Mouse (Mus musculus) naive thymus-derived CD4-positive, alpha-beta T cell, adult 2 months (primary cell): Measurements from ENCODE around the gene Hba-x.
"Not testable (repeated sequence)": the region's sequence is repeated elsewhere in the genome, so short reads cannot be mapped to it uniquely, and the experiment has no call there.

ENCODE experiments used
- DNase-seq: peaks from one replicate; pipeline ENCODE4 v3.0.0-alpha.2; 2011; ENCODE audit warnings: low read depth

The Hba-x gene

DNA sequence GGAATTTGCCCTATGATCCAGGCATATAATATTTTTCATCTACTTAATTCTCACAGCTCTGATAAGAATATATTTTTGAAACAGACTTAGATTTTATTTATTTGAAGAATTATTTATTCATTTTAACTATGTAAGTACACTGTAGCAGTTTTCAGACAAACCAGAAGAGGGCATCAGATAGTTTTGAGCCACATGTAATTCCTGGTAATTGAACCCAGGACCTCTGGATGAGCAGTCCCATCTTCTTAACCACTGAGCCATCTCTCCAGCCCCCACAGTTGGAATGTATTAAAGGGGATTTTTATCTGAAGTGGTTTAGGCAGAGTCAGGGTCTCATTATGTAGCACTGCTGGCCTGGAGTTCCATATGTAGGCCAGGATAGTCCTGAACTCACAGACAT, 9.7 kb downstream of the Hba-x start:
- not testable (repeated sequence) for DNase-seq

DNA sequence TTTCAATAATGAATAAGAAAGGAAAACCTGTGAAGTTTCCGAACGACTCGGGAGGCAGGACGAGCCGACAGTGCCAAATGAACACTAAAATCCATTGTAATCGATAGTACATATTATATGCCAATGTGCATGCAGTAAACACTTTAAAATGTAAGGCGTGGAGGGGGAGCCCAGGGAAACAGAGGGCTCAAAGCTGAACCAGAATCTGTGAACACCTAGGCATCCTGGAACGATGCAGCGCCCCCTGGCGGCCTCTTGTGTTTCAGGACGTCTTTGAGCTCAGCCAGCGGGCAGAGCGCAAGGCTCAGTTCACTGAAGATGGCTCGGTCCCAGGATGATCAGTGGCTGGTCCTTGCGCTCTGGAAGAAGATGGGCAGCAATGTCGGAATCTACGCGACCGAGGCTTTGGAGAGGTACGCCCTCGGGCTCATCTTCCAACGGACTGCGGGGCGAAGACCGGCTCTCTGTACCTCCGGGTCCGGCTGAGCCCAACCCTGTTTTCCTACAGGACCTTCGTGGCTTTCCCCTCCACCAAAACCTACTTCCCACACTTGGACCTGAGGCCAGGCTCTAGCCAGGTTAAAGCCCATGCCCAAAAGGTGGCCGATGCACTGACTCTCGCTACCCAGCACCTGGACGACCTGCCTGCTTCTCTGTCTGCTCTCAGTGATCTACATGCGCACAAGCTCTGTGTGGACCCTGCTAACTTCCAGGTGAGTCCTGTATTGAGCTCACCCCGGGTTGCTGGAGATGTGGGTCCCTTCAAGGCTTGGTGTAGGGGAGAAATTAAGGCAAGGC, 10.7 kb downstream of the Hba-x start, which contains the start of gene Hbq1b:
Gene Hbq1b, plus strand, starts transcription at position 271 of the 798 bp plus-strand sequence.
- DNase-seq = peak; percentile 59

DNA sequence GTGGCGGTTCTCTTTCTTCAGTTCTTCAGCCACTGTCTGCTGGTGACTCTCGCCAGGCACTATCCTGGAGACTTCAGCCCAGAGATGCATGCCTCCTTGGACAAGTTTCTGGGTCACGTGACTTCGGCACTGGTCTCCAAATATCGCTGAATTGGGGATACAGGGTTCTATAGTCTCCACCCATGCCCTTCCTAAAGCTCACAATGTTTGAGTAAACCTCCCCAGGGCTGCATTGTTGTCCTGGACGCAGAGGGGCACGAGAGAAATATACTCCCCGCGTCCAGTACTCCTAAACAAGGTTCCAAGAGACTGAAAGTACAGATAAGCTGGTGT, 11.3 kb downstream of the Hba-x start:
- no peak for DNase-seq

DNA sequence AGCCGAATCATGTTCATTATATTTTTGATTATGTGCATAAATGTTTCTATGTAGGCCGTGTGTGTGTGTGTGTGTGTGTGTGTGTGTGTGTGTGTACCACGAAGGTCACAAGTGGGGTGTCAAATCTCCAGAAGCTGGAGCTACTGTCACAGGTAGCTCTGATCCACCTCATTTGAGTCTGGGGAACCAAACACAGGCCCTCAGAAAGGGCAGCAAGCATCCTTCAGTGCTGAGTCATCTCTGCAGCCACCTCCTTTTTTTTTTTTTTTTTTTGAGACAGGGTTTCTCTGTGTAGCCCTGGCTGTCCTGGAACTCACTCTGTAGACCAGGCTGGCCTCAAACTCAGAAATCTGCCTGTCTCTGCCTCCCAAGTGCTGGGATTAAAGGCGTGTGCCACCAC, 16.6 kb downstream of the Hba-x start:
- not testable (repeated sequence) for DNase-seq

DNA sequence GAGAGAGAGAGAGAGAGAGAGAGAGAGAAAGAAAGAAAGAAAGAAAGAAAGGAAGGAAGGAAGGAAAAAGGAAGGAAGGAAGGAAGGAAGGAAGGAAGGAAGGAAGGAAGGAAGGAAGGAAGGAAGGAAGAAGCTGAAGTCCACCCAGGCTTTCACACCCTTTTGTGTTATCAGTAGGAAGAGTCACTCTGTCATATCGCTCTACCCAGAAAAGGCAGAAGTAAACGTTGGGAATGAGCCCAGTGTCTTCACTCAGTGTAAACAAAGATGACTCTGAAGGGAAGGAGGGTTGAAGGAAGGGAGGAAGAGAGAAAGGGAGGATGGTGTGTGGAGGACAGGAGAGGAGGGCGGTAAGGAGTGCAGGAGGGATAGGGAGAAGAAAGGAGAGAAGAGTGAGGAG, 17.3 kb downstream of the Hba-x start:
- not testable (repeated sequence) for DNase-seq

DNA sequence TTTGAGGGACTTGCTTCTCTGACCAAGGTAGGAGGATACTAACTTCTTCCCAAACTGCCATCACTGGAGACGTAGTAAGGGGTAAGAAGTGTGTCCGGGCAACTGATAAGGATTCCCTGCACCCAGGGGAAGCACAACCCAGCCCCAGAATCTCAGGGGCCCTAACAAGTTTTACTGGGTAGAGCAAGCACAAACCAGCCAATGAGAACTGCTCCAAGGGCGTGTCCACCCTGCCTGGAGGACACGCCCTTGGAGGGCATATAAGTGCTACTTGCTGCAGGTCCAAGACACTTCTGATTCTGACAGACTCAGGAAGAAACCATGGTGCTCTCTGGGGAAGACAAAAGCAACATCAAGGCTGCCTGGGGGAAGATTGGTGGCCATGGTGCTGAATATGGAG, 20.0 kb downstream of the Hba-x start, which contains the start of gene Hba-a2:
Gene Hba-a2, plus strand, starts transcription at position 287 of the 400 bp plus-strand sequence.
- DNase-seq = not testable (repeated sequence)

DNA sequence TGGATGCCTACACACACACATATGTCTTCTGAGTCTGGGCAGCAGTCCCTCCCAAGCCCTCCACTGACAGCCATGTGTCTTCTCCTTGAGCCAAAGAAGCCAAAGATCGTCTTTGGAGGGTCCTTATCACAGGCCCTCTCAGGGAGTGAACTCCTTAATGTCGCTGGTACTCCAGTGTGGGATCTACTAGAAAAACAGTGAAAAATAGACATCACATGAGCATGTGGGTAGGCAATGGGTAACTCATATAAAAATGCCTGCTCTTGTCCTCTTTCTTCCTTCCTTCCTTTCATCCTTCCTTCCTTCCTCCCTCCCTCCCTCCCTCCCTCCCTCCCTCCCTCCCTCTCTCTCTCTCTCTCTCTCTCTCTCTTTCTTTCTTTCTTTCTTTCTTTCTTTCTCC, 21.2 kb downstream of the Hba-x start:
- not testable (repeated sequence) for DNase-seq

DNA sequence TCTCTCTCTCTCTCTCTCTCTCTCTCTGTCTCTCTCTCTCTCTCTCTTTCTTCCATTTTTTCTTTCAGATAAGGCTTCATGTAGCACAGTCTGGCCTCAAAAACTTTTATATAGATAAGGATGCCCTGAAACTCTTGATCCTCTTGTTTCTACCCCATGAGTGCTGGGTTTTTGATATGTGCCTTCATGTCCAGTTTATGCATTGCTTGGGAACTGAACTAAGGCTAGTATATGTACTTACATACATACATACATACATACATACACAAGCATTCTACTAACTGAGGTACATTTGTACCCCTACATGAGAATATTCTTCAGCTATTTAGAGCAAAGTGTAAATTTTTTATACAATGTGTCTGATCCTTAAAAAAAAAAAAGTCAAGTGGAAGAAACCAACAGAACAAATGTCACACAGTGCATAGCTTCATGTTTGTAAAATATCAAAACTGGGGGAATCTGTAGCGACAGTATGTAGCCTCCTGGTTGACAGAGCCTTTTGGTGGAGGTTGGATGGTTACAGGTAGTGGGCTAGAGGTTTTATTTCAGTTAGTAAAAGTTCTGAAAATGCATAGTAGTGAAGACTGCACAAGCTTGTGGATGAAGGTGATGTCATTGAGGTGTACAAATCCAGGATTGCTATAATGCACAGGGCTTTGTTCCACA, 21.8 kb downstream of the Hba-x start:
- no peak for DNase-seq

DNA sequence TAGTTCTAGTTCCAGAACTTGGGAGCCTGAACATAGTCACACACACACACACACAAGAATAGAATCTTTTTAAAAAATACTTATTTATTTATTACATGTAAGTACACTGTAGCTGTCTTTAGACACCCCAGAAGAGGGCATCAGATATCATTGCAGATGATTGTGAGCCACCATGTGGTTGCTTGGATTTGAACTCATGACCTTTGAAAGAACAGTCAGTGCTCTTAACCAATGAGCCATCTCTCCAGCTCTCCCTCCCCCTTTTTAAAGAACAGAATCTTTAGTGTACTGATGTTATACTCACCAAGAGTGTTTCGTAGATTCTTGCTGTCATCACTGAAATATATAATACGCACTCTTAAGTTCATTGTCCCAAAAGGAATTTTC, 22.3 kb downstream of the Hba-x start:
- DNase-seq = no peak

DNA sequence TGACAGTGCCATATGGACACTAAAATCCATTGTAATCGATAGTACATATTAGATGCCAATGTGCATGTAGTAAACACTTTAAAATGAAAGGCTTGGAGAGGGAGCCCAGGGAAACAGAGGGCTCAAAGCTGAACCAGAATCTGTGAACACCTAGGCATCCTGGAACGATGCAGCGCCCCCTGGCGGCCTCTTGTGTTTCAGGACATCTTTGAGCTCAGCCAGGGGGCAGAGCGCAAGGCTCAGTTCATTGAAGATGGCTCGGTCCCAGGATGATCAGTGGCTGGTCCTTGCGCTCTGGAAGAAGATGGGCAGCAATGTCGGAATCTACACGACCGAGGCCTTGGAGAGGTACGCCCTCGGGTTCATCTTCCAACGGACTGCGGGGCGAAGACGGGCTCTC, 23.7 kb downstream of the Hba-x start, which contains the start of gene Hbq1a:
Gene Hbq1a, plus strand, starts transcription at position 205 of the 400 bp plus-strand sequence.
- peak; percentile 38 for DNase-seq

DNA sequence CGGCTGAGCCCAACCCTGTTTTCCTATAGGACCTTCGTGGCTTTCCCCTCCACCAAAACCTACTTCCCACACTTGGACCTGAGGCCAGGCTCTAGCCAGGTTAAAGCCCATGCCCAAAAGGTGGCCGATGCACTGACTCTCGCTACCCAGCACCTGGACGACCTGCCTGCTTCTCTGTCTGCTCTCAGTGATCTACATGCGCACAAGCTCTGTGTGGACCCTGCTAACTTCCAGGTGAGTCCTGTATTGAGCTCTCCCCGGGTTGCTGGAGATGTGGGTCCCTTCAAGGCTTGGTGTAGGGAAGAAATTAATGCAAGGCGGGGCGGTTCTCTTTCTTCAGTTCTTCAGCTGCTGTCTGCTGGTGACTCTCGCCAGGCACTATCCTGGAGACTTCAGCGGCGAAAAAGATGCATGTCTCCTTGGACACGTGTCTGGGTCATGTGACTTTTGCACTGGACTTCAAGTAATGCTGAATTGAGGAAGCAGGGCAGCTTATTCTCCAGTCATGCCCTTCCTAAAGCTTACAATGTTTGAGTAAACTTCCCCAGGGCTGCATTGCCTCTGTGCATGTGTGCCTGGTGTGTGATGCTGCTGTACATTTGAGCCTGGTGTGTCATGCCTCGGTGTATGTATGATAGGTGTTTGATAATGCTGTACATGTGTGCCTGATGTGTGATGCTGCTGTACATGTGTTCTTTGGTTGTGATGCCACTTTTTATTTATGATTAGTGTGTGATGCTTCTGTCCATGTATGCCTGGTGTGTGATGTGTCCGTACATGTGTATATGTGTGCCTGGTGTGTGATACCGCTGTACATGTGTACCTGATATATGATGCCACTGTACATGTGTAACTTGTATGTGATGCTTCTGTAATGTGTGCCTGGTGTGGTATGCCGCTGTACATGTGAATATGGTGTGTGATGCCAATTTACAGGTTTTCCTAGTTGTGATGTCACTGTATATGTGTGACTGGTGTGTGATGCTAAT, 24.4 kb downstream of the Hba-x start:
- no peak for DNase-seq

DNA sequence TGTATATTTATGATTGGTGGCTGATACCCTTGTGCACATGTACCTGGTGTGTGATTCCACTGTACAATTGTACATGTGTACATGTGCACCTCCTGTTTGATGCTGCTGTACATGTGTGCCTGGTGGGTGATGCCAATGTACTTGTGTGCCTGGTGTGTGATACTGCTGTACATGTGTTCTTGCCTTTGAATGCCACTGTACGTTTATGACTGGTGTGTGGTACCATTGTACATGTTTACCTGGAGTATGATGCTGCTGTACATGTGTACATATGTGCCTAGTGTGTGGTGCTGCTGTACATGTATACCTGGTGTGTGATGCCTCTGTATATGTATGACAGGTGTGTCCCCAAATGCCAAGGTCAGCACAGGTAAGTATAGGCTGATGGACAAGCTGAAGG, 25.3 kb downstream of the Hba-x start:
- DNase-seq = no peak

DNA sequence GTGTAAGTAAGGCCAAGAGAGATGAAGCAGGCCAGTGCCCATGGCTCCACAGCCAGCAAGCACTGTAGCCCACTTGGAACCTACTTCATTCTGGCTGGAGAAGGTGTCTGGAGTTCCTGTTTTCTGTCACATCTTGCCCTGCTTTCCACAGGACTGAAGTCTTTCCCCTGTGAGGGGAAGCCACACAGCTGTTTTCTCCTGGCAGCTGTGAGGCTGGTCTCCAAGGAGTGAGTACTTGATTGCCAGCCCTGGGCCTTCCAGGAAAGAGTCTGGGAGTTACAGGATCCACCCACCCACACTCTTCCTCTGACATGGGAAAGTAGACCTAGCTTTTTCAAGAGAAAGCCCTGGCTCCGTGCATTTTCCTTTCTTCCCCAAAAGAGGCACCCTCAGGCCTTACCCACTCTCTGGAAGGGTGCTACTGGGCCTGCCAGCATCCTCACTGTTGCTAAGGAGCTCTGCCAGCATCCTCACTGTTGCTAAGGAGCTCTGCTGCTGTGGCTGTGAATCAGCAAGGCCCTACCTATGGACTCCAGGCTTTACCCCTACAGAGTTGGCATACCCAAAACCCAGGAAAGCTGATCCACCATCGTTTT, 26.7 kb downstream of the Hba-x start:
- DNase-seq = no peak

DNA sequence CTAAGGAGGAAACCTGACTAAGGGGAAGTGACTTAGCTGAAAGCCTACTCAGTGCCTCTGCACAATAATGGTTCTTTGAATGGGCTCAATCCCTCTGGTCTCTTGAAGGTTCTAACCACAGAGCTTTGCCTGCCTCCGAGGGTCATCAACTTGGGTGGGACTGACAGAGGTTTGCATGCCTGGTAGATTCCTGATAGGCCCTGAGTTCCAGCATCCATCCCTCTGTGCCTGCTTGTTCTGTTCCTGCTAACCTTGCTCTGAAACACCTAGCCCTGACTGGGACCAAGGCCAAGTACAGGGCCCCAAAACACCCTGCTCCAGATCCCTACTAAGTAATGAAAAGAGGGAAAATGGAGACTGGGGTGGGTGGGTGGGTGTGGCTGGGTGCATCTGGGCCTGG, 27.3 kb downstream of the Hba-x start:
- DNase-seq = no peak

DNA sequence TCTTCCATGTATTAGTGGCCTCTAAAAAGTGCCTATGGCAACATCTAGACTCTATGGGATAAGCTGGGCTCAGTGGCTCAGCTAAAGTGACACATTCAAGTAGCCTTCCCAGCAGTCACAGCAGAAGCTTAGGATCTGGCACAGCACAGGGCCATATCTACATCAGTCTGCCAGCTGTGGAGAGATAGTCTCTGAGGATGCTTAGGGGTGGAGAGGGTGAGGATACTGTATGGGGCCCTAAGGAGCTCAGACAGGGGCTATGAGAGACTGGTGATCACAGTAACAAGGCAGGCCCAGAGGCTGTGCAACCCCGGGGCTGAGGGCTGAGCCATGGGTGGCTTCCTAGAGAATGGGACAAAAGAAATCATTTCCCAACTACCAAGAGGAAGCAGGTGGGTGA, 30.8 kb downstream of the Hba-x start:
- no peak for DNase-seq

DNA sequence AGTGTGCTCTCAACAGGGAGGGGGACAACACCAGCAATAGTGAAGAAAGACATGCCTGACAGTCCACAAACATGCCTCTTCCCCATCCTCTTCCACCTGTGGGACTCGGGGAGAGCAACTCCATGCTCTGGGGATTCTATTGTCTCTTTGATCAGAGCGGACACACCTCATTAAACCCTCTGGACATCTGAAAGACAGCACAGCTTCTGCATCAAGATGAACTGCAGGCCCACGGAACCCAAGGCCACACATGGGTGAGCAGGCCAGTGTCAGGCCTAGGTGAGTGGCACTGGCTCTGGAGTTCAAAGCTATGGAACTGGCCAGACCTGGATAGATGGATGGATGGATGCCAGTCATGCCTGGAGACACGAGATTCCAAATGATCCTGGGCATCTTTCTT, 33.2 kb downstream of the Hba-x start:
- DNase-seq = no peak

DNA sequence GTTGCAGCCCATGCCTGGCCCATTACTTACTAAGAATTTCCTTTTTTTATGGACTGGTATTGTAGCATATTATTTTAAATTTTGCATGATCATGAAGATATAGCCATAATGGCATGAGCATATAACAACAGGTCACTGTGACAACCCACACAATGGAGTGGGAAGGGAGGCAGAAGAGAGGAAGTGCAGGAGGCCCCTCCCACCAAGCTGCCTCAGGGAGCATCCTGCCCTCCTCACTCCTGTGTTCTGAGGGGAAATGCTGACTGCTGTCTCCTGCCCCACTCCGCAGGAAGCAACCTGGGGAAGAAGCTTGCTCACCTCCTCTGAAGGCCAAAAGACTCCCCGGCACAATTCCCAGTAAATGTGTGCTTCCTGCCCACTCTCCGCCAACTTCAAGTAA, 33.7 kb downstream of the Hba-x start:
- no peak for DNase-seq

DNA sequence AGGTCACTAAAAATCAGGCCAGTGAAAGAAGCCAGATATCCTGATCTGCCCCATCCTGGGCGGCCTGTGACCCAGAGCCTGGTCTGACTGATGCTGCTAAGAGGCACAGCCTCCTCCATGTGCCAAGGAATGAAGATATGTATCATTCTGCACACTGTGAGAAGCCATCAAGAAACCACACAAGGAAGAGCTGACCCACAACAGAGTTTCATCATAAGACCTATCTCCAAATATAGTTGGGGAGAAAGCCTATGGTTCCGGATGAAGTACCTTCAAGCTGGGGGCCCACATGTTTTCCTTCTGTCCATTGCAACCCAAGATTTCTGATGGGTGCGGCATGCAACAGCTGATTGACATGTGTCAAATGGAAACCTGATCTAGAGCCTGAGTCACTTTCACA, 39.8 kb downstream of the Hba-x start:
- no peak for DNase-seq

DNA sequence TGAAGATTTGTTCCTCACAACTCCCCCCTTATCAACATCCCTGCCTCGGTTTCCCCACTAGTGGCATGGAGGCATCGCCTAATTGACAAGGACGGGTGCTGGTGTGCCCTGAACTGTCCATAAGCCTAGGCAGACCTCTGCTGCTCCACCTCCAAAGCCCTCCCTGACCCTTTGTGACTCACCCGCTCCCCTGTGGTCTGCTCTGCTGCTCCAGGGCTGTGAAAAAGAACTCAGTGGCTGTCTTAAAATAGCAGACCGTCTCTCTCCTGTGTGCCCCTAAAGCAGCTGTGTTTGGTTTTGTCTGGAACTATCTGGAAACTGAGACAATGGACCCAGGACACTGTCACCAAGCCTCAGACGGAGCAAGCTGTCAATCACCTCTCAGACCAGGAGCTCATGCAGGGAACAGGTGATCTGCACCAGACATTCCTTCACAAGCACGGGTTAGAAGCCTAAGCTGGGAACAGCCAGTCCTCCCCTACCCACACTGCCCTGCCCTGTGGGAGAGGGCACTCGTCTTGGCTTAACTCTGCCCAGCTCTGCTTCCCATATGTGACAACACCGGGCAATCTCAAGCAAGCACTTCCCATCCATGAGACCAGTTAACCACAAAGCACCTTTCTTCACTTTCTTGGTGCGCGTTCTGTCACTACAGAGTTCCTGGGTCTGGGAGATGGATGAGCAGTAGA, 44.5 kb downstream of the Hba-x start:
- no peak for DNase-seq

DNA sequence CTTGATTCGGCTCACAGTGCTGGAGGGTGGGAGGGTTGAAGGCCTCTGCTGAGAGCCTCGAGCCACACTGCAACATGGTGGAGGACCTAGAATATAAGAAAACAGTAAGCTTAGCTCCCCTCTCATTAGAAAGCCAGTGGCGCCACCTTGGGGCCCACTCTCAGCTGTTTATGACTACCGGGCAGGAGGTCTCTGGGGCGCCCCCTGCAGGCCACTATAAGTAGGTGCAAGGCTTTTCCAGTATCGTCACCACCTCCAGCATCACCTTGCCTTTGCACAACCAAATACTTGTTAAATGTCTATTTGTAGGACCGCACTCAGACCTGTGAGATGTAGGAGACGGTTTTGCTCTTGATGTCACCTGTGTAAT, 45.0 kb downstream of the Hba-x start:
- DNase-seq = peak; percentile 64

DNA sequence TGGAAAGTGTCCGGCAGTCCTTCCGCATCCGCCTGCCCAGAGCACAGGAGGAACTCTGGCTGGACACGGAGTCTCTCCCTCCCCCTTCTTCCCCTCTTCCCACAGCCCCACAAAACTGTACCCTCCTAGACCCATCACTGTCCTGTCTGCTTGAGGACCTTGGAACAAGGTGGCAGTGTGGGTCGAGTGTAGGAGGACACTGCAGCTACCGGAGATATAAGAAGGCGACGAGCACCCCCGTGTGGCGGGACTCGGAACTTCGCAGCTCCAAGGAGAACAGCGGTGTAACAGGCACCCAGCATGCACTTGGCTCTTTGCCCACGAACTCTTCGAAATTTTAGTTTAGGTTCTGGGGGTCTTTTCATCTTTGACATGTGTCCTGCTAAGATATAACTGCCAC, 48.4 kb downstream of the Hba-x start:
- DNase-seq = peak; percentile 87
